Mouse (Mus musculus) embryo, embryonic 10 days (tissue): ENCODE measurements around the gene Sap18.
"Not testable (repeated sequence)": the region's sequence is repeated elsewhere in the genome, so short reads cannot be mapped to it uniquely, and the experiment has no call there.

Source experiments
- DNase-seq: peaks from one replicate; pipeline ENCODE4 v3.0.0-alpha.2; 2015; ENCODE audit warnings: low spot score

The Sap18 gene

DNA sequence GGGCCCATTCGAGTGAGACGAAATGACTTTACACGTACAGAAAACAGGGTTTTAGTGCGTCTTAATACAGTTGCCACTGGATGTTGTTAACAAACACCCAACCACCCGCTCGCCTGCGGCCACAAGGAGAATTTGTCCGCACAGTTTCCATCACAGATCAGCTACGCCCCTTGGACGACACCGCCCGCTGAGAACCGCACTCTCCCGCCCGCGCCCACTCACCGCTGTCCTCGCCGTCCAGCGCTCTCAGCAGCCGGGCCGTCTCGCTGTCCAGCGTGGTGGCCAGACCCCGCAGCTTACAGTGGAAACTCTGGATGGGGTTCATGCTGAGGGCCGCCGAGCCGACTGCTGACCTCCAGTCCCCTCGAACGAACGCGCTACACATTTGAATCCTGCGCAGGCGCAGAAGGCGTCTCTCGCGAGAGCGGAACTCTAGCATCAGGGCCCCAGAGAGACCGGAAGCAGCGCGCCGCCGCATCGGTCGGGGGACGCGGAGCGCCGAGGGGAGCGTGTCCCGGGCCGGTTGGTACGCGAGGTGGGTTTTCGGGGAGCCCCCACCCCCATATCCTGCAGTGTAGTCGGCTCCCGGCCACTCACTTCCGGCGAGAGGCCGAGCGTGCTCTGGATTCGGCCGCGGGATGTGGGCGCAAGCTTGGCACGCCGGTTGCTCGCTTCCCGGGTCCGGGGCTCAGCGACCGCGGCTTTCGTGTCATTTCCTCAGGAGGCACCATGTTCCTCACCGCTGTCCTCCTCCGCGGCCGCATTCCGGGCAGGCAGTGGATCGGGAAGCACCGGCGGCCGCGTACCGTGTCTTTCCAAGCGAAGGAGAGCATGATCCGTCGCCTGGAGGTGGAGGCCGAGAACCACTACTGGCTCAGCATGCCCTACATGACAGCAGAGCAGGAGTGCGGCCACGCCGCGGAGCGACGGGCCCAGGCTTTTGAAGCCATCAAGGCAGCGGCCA is 28.1 kb downstream of the Sap18 start, which contains the start of the genes Ska3 and Mrpl57:
Ska3 (minus strand) TSS at position 398 of the 964 bp plus-strand sequence.
Mrpl57 (plus strand) TSS at position 447 of the 964 bp plus-strand sequence.
- DNase-seq: peak; percentile 98

DNA sequence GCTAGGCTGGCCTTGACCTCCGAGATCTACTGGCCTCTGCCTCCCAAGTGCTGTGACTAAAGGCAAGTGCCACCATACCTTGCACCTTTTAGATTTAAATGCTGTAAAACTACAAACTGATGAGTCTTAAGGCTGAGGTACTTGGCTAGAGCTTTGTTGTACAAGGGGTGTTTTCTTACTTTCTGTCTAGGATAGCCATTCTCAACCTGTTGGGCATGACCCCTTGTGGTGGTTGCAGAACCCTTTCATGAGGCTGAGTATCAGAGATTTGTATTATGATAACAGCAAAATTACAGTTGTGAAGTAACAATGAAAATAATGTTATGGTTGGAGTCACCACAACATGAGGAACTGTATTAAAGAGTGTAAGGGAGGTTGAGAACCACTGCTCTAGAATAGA is 29.3 kb downstream of the Sap18 start:
- no peak for DNase-seq

DNA sequence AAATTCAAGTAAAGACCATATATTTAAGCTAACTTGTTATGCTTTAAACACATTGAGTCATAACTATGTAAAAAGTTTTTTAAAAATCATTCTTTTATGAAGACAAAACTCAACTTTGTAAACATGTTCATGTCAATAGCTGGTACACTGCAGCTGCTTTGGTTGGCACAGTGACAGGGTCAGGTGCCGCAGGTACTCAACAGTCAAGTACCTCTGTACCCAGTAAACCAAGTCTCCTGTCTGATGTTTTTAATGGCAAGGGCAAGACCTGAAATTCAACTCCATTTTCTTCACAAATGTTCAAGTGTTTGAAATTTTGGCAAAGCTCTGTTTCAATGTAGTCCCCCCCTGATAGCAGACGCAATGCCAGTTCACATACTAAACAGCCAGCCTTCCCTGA is 35.5 kb downstream of the Sap18 start:
- no peak for DNase-seq

DNA sequence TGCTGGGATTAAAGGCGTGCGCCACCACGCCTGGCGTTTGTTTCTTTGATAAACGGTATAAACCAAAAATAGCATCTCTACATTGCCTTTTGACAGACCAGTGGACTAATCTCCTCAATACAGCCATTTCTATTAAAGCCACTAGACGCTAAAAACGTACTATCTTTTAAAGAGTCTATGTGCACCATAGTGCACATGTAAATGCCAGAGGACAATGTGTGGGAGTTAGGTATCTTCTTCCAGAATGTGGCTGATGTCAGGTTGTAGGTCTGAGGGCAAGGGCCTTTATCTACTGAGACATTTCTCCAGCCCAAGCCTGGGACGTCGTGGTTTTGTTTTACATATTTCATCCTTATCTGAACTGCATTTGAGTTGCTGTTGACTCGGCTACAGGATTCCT is 37.2 kb downstream of the Sap18 start:
- no peak for DNase-seq

DNA sequence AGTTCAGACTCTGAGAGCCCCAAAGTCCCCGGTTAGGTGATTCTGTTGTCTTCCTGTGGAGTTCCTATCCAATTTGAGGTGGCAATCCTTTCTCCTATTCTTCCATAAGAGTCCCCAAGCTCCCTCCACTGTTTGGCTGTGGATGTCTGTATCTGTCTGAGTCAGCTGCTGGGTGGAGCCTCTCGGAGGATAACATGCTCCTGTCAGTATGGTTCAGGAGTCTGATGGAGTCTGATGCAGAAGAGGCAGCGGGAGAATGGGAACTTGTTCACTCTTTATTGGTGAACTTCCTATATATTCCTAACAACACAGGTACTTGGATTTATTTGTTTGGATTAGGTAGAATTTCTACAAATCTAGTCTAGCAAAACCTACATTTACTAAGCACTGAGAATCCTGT is 46.6 kb downstream of the Sap18 start:
- no peak for DNase-seq

DNA sequence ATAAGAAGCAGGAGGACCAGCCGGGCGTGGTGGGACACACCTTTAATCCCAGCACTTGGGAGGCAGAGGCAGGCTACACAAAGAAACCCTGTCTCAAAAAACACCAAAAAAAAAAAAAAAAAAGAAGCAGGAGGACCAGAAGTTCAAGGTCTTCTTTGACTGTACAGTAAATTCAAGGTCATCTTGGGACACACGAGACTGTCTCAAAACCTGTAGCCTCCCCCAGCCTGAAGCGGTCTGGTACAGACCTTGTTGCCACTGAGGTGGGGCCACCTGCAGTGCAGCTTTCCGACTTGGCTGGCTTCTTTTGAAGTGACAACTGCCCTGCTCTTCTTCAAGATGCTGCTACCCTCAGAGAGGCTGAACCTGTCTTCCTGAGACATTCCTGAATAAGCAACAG is 50.1 kb downstream of the Sap18 start:
- DNase-seq: not testable (repeated sequence)

DNA sequence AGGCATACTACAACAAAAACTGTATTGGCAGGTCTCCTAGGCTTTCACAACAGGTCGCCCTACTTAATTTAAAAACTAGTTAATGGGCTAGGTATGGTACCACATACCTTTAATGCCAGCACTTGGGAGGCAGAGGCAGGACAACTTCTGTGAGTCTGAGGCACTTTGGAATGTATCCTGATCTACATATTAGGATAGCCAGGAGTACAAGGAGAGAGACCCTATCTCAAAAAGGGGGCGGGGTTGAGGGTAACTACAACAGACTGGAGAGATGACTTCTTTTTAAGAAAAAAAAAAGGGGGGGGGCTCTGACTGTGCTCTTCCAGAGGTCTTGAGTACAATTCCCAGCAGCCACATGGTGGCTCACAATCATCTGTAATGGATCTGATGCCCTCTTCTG is 50.7 kb downstream of the Sap18 start:
- no peak for DNase-seq

DNA sequence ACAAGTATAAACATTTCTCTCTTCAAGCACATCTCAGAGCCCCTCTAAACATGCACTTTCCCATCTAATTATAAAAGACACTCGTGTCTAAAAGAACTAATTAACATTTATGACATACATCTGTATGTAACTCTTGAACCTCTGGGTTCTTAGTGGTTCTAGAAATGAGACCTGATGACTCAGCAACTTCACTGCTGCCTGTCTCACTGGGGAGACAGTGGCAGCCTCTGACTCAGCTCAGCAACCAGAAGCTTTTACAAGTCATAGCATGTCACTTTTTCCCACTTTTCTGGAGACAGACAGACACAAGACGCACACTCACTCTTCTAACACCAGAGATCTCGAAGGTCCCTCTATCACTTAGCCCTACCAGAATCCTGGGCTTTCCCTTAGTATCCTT is 52.4 kb downstream of the Sap18 start:
- no peak for DNase-seq

DNA sequence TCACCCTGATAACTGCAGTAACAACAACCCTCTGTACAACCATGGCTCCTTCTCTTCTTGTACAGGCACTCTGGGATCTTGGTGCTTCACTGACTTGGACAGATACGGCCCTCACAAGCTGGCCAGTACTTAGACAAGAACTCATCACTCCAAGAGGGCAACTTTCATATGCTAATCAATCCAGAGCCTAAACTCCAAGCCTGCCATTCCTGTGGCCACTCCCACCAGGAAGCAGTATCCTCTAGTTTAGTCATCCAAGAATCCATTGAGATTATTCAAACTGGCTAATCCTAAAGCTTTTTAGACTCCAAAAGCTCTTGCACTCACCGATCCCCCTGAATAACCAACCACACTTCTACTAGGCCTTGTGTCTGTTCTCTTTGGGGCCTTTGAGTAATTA is 55.0 kb downstream of the Sap18 start:
- DNase-seq: no peak

DNA sequence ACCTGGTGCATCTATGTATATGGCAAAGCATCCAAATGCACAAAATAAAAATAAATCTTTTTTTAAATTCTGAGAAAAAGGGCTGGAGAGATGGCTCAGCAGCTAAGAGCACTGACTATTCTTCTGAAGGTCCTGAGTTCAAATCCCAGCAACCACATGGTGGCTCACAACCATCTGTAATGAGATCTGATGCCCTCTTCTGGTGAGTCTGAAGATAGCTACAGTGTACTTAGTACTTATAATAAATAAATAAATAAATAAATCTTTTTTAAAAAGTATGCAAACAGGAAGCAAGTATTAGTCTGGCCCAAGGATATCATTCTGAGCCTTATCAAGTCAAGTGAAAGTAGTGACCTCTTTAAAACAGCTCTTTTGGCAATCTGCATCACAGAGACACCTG is 58.1 kb downstream of the Sap18 start:
- DNase-seq: not testable (repeated sequence)
